Mouse (Mus musculus) lung, postnatal 10 days (tissue): Measurements from ENCODE around the gene Pom121.

Experiments
- DNase-seq: peaks from one replicate; pipeline ENCODE4 v3.0.0; 2021

Pom121 gene

DNA sequence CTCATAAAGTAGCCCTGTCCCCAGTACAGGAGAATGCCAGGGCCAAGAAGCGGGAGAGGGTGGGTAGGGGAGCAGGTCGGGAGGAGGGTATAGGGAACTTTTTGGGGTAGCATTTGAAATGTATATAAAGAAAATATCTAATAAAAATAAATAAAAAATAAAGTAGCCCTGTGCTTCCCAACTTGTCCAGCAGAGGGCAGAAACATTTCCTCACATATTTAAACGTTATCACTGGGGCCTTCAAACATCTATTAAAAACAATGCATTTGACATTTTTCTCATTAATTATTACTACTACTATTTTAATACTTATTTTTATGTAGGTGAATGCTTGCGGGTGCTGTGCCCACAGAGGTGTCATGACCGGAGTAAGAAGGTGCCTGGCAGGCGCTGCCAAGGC is 26.5 kb downstream of the Pom121 start:
- DNase-seq: no peak

DNA sequence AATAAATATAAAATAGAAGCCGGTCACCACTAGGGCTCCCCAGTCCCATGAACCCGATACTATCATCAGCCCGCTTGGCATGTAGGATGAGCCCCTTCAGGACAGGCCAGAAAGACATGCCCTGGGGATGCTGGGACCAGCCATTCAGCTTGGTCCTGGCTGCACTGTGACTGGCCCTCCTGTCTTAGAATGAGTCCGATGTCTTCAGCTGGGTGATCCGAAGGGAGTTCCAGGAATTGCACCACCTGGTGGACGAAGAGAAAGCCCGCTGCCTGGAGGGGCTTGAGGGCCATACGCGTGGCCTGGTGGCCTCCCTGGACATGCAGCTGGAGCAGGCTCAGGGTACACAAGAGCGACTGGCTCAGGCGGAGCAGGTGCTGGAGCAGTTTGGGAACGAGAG is 30.8 kb downstream of the Pom121 start:
- peak; percentile 44 for DNase-seq

DNA sequence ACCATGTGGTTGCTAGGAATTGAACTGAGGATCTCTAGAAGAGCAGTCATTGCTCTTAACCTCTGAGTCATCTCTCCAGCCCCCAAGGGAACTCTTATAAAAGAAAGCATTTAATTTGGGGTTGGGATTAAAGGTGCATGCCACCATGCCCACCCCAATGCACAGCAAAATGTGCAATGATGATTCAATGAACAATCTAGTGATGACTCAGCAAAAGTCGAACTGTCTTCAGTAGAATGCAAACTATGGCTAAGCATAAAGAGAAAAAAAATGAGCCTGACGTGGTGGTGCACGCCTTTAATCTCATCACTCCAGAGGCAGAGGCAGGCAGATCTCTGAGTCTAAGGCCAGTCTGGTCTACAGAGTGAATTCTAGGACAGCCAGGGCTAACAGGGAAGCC is 31.8 kb downstream of the Pom121 start:
- no peak for DNase-seq

DNA sequence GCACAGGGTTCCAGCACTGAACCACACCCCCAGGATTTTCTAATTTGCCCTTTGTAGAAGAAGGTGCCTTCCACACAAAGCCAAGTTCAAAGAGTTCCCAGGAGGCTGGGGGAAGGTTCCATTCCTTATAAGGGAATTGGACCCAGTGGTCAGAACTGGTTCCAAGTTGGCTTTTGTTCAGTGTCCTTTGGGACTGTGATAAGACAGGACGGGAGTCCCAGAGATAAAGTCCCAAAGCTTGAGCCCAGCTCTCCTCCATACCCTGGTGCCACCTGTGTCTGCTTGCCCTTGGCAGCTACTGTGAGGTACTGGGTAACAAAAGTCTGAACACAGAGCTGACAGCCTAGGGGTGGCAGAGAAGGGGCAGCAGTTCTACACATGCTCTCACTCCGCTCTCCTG is 34.6 kb downstream of the Pom121 start:
- no peak for DNase-seq

DNA sequence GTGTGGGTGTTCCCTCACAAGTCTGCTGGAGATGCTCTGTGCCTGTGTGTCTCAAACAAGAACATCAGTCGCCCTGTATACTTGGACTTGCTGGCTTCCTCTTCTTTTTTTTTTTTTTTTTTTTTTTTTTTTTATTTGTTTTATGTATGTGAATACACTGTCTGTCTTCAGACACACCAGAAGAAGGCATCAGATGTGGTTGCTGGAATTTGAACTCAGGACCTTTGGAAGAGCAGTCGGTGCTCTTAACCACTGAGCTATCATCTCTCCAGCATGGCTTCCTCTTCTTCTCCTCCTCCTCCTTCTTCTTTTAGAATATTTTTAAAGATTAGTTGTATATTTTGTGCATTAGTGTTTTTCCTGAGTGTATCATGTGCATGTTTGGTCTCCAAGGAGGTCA is 36.8 kb downstream of the Pom121 start:
- peak; percentile 62 for DNase-seq

DNA sequence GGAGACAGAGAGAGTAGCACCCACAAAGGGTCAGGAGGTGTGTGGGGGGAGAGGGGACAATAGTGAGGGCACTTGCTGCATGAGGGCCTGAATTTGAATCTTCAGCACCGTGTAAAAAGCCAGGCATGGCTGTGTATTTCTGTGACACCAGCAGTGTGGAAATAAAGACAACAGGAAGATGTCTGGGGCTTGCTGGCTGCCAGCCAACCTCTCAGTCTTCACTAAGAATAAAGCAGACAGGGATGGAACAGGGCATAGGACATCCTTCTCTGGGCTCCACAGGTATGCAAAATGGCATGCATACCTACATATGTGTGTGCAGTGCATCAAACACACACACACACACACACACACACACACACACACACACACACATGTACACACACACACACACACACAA is 38.3 kb downstream of the Pom121 start:
- DNase-seq: no peak

DNA sequence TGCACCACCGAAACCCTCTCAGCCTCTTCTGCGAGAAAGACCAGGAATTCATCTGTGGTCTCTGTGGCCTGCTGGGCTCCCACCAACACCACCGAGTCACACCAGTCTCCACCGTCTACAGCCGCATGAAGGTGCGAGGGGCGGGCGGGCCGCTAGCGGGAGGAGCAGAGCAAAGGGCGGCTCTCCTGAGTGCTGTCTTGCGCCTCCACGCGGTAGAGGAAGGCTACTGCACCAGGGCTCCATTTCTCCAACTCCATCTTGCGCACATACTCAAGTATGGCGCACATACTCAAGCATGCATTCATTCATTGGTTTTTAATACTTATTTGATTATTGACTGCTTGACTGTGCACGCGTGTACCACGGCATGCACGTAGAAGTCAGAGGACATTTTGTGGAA is 40.8 kb downstream of the Pom121 start:
- DNase-seq: no peak

DNA sequence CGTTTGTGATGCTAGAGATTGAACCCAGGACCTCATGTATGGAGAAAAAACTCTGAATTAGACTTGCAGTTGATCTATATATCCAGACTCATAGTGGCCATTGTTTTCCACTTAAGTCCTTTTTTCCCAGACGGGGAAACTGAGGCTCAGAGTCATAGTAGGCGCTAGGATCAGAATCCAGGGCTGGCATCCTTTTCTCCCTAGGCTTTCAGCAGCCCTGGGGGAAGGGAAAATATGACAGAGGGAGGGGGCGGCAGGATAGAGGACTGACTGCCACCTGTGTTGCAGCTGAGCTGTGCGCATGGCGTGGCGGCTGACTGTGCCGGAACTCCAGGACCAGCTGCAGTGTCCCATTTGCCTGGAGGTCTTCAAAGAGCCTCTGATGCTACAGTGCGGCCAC is 41.4 kb downstream of the Pom121 start, which contains the start of gene Trim50:
Trim50 (plus strand) TSS at position 301 of the 400 bp plus-strand sequence.
- DNase-seq: no peak

DNA sequence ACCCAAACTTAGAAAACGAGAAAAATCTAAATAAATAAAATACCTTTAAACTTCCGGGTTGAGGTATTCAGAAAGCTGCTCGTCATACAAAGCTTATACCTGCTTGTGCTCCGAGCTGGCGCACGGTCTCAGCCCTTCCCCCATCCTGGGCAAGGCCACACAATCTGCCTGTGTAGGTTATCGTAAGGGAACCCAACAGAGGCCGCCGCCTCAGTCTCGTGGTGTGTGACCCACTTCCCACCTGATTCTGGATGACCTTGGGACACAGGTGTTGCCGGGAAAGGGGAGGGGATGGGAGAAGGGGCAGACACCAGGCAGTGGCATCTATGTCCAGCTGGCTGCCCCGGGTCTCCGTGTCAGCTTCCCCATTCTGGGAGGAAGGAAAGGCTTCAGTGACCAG is 42.7 kb downstream of the Pom121 start:
- no peak for DNase-seq

DNA sequence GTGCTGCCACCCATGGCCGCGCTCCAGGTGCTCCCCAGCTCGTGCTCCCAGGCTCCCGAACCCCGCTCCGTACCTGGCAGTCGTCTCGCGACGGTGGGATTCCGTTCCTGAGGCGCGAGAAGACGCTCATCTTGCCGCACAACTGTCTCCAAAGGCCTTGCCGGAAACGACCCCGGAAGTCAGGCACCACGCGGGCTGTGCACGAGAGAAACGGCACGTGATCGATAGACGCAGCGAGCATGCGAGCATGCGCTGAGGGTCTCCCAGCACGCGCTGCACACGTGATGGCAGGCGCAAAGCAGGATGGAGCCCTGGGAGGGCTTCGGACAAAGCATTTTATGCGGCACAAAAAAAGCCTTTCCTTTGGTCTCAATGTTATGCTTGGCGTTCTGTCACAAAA is 44.5 kb downstream of the Pom121 start, which contains the start of gene Fkbp6:
Fkbp6 (minus strand) TSS at position 183 of the 400 bp plus-strand sequence.
- DNase-seq: no peak

DNA sequence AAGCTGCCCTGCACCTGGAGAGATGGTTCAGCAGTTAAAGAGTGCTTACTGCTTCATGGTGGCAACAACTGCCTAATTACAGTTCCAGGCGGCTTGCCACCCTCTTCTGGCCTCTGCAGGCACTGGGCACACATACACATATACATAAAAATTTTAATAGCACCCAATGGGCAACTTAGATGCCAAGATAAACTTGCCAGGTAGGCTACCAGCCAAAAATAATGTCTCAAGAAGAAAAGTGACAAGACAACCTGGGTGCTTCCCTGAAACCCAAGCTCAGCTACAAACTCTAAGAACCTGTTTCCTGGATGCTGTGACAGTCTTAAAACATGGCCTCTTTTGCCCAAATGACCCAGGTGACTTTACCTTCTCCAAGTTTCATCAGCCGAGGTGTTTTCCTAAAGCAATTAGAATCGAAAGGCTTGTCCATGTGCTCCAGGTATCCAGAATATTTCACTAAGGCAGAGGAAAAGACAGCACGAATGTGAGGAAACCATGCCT is 46.8 kb downstream of the Pom121 start:
- DNase-seq: no peak

DNA sequence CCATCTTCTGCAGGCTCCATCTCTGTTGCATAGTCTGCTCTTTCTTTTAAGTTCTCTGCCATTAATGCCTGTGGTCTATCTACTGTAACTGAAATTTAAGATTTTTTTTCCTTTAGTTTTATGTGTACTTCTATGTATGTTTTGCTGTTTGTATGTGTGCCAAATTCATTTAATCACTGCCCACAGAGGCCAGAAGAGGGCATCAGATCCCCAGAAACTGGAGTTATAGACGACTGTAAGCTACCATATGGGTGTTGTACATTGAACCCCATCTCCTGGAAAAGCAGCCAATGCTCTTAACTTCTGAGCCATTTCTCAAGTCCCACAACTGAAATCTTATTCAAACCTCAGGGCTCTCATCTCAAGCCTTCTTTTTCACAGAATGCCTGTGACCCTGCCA is 47.9 kb downstream of the Pom121 start:
- no peak for DNase-seq

DNA sequence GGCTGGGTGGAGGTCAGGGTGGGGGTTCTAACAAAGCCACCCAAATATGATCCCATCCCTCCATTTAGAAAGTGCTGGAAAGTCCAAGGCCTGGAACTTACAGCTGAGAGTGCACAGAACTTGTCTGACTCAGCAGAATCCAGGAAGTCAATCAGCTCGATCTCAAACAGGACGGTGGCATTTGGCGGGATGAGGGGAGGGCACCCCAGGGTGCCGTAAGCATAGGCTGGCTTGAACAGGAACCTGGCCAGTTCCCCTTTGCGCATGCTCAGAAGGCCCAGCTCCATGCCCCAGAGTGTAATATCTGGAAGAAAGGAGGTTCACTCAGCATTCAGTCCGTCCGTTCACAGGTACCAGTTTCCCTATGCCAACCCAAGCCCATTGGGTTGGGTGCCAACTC is 48.4 kb downstream of the Pom121 start:
- no peak for DNase-seq

DNA sequence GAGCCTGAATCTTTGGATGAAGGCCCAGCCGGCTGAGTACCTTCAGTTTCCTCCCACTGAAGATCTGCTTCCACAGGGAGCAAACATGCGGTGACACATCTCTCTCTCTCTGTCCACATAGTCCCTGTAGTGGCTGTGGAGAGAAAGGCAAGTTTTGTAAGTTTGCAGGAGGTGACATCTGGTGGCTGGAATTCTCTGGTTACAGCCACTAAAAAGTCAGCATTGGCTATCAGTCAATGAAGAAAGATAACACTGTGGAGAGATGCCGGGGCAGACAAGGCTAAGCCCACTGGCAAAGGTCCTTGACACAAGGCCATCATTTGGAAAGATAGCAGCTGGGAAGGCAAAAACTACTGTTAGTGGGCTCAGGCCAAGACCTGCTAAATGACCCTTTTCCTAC is 56.8 kb downstream of the Pom121 start:
- peak; percentile 10 for DNase-seq

DNA sequence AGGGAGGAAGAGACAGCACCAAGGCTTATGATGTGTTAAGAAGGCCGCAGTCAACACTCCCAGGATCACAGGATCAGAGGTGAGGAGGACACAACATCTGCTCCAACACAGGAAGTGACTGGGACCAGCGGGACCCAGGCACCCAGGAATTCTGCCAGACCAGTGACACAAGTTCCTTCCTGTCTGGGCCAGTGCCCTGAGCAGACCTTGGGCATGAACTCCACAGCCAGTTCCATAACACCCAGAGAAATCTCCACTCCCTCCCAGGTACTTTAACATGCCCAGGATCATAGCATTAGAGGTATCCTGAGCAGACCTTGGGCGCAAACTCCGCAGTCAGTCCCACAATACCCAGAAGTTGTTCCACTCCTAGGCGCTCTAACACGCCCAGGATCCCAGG is 63.2 kb downstream of the Pom121 start:
- peak; percentile 31 for DNase-seq

DNA sequence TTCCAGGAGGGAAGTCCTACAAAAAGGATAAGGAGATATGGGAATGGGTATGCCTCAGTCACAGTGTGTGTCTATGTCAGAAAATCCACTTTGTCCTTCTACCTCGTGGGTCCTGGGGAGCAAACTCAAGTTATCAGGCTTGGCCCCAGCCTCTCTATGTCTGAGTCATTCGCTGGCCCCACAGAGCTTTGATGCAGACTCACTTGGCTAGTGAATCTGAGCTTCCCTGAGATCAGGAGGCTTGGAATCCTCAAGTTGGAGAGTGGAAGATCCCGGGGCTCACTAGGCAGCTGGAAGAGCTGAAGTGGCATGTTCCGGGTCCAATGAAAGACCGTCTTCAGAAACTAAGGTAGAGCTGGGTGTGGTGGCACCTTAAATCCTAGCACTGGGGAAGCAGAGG is 64.1 kb downstream of the Pom121 start:
- DNase-seq: no peak

DNA sequence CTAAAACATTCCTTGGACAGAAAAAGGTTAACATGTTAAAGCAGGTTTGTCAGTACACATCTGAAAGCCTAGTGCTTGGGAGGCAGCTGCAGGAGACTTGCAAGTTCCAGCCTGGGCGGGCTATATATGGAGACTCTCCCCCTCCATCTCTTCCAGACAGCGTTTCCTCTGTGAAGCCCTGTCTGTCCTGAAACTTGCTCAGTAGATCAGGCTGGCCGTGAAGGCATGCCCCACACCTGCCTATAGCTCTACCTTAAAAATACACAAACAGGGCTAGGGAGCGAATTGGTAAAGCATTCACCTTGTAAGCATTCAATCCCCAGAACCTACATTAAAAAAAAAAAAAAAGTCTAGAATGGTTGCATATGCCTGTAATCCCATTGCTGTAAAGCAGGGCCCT is 64.9 kb downstream of the Pom121 start:
- DNase-seq: no peak
